Mouse (Mus musculus) heart, postnatal 0 days (tissue): ENCODE results near the gene Wdr90. TPM values are rescaled to one million over a fixed set of nuclear protein-coding genes. Genes with fewer than 3 reads are reported as not detected.
A peak's percentile ranks its signal among the peaks of the same experiment; 100 is the strongest.

Experiments used
- ATAC-seq: fragments of 200-750 bp; cut with Nextera tagmentation; 2 replicates; pipeline ENCODE4 v1.8.0; 2017; ENCODE audit warnings: low read depth, moderate number of reproducible peaks, moderate library complexity; ENCODE audit not compliant: insufficient read depth
- DNase-seq: peaks from one replicate; pipeline ENCODE4 v3.0.0-alpha.2; 2016; ENCODE audit warnings: low spot score
- H3K27ac ChIP-seq: fragments of 300-500 bp; sonication (generic); 2 replicates; pipeline ENCODE4 v1.5.1; 2014; ENCODE audit warnings: low read depth, mild to moderate bottlenecking
- H3K27me3 ChIP-seq: fragments of 300-500 bp; sonication (generic); 2 replicates; pipeline ENCODE4 v1.6.1; 2014; ENCODE audit warnings: low read length, mixed read lengths; ENCODE audit not compliant: control insufficient read depth, insufficient read depth
- H3K36me3 ChIP-seq: fragments of 300-500 bp; sonication (generic); replicated peaks from 2 replicates; pipeline ENCODE4 v1.6.1; 2014; ENCODE audit warnings: low read length, mixed read lengths; ENCODE audit not compliant: control insufficient read depth, insufficient read depth
- H3K4me1 ChIP-seq: fragments of 300-500 bp; sonication (generic); 2 replicates; pipeline ENCODE4 v1.6.1; 2014; ENCODE audit warnings: antibody characterized with exemption; ENCODE audit not compliant: control insufficient read depth, insufficient read depth
- H3K4me2 ChIP-seq: fragments of 300-500 bp; sonication (generic); 2 replicates; pipeline ENCODE4 v1.6.1; 2014; ENCODE audit warnings: low read depth, mild to moderate bottlenecking, low read length, moderate library complexity
- H3K4me3 ChIP-seq: fragments of 300-500 bp; sonication (generic); 2 replicates; pipeline ENCODE4 v1.5.1; 2014; ENCODE audit warnings: low read depth, low read length
- H3K9ac ChIP-seq: fragments of 300-500 bp; sonication (generic); replicated peaks from 2 replicates; pipeline ENCODE4 v1.6.1; 2014; ENCODE audit warnings: low read depth, low read length, mixed read lengths
- H3K9me3 ChIP-seq: fragments of 300-500 bp; sonication (generic); replicated peaks from 2 replicates; pipeline ENCODE4 v1.6.1; 2016; ENCODE audit warnings: low read length; ENCODE audit not compliant: control insufficient read depth
- CTCF ChIP-seq: IDR thresholded peaks from 2 replicates; pipeline ENCODE4 v1.5.1; 2016; ENCODE audit warnings: antibody characterized with exemption, control low read depth, low read depth
- EP300 ChIP-seq: IDR thresholded peaks from 2 replicates; pipeline ENCODE4 v1.6.1; 2016; ENCODE audit warnings: antibody characterized with exemption, low read depth
- WGBS: fragments of 180-500 bp; shearing (Covaris S2); extraction: QIAGEN DNeasy Blood & Tissue Kit; methylation state at CpG from one replicate; pipeline ENCODE4 v1.1.7; 2014; 5-methylcytosine and 5-hydroxymethylcytosine counted together
- polyA plus RNA-seq: library from polyadenylated mRNA; unstranded; fragments of >200 nt; fragmentation: Nextera tagmentation; extraction: Ambion mirVana; gene quantifications from 2 replicates; pipeline ENCODE4 v1.2.1, GENCODE M21; 2015
- total RNA-seq: library from RNA; depleted of rRNA; stranded (reverse); fragments of >200 nt; gene quantifications from 2 replicates; pipeline ENCODE4 v1.2.3, GENCODE M21; 2014; ENCODE audit warnings: low replicate concordance

Wdr90 gene
- total and polyA plus RNA-seq, 2 experiments from 2014 or later, result 4.2 to 19.3 TPM

DNA sequence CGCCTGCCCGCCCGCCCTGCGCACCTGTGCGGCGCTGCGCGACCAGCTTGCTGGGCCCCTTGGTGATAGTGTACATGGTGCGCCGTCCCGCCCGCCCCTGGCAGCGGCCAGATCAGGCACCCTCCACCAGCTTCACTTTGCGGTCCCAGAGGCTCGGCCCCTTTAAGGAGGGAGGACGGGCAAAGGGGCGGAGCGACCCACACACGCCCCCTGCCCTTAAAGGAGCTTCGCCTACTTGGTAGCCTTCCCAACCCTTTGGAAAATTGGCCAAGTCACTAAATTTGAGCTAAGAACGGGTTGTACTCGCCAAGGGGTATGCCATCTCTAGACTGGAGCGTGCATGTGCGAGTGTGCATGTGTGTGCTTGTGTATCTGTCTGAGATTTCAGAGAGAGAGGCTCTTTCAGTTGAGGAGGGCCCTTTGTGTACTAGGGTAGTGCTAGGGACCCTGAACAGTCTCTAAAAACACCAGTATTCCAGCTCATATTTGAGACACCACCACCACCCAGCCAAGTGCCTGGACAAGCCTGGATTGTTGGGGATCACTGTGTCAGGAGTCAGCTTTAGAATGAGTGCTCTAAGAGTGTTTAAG is 7.4 kb upstream of the Wdr90 start, which contains the start of gene Mcrip2:
Gene Mcrip2, minus strand, starts transcription at position 164 of the 591 bp plus-strand sequence.
- H3K4me2 ChIP-seq, result peak within 1 kb of the TSS; percentile 94
- peaks cover 12% of the 10 kb centered on the region for H3K36me3 ChIP-seq
- H3K9me3 ChIP-seq, result no peaks in the 10 kb centered on the region
- no peaks in the 10 kb centered on the region for H3K27me3 ChIP-seq
- peak; percentile 87 for ATAC-seq
- peak within 1 kb of the TSS; percentile 93 for H3K9ac ChIP-seq
- 0% methylated on average over 24 of the region's 24 CpGs for WGBS
- peaks cover 12% of the 10 kb centered on the region for H3K4me1 ChIP-seq
- peak; percentile 87 for DNase-seq
- peak within 1 kb of the TSS; percentile 99 for H3K27ac ChIP-seq
- TF ChIP-seq EP300, result no peak; the same call in 1 of the 2 replicates
- peak; percentile 29 for TF ChIP-seq CTCF
- peak within 1 kb of the TSS; percentile 86 for H3K4me3 ChIP-seq

- DNase-seq, result peak; percentile 60
- no peaks in the 10 kb centered on the region for H3K27me3 ChIP-seq
- H3K9ac ChIP-seq, result peak overlapping the region; percentile 93
- peak overlapping the region; percentile 99 for H3K27ac ChIP-seq
- TF ChIP-seq CTCF (no peak), EP300 (peak; percentile 33; the same call in 1 of the 2 replicates)
- peak; percentile 79 for ATAC-seq
- under 1% methylated on average over 42 of the region's 42 CpGs for WGBS
- no peaks in the 10 kb centered on the region for H3K9me3 ChIP-seq
- peaks cover 12% of the 10 kb centered on the region for H3K4me1 ChIP-seq
- H3K4me3 ChIP-seq, result peak overlapping the region; percentile 86
- peak overlapping the region; percentile 94 for H3K4me2 ChIP-seq
- H3K36me3 ChIP-seq, result peaks cover 16% of the 10 kb centered on the region
These were observed 6.7 kb upstream of the Wdr90 start for GRCm38 (mm10) chr17:25867836-25868600.

- H3K4me2 ChIP-seq, result peak overlapping the region; percentile 94
- H3K9ac ChIP-seq, result peak overlapping the region; percentile 93
- TF ChIP-seq EP300 (no peak), CTCF (no peak)
- peak overlapping the region; percentile 86 for H3K4me3 ChIP-seq
- H3K27me3 ChIP-seq, result no peaks in the 10 kb centered on the region
- H3K36me3 ChIP-seq, result peaks cover 17% of the 10 kb centered on the region
- 5% methylated on average over 7 of the region's 7 CpGs for WGBS
- H3K27ac ChIP-seq, result peak overlapping the region; percentile 99
- peaks cover 12% of the 10 kb centered on the region for H3K4me1 ChIP-seq
- no peak for DNase-seq
- ATAC-seq, result peak; percentile 10; the same call in 1 of the 2 replicates
- H3K9me3 ChIP-seq, result no peaks in the 10 kb centered on the region
These were observed 6.2 kb upstream of the Wdr90 start for GRCm38 (mm10) chr17:25867509-25867835.

DNA sequence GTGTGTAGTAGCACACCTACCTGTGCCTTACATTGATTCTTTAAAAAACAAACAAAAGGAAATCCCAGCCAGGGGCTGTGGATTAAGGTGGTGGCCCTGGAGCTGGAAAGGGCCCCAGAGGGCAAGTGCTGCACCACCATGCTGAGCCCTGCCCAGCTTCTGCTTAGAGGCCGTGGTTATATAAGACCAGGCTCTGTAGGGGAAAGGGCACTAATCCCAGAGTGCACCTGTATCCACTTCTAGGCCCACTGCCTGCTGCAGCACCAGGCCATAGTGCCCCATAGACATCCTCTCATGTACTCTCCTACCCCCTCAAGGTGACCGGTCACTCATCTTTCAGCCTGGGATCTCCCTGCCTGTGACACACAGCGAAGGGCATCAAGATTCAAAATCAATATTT is 4.9 kb upstream of the Wdr90 start:
- H3K9me3 ChIP-seq, result no peaks in the 10 kb centered on the region
- no peak for TF ChIP-seq EP300
- H3K27ac ChIP-seq, result 0 out of 2 replicates have a peak overlapping the region, but pooled peaks have one; percentile 35
- peaks cover 16% of the 10 kb centered on the region for H3K4me1 ChIP-seq
- 88% methylated on average over 3 of the region's 3 CpGs for WGBS
- DNase-seq, result no peak
- H3K4me3 ChIP-seq, result no peak overlapping the region
- ATAC-seq, result no peak
- H3K36me3 ChIP-seq, result peaks cover 17% of the 10 kb centered on the region
- peak overlapping the region; percentile 94 for H3K4me2 ChIP-seq
- 0 out of 2 replicates have a peak overlapping the region, but pooled peaks have one; percentile 17 for H3K9ac ChIP-seq
- H3K27me3 ChIP-seq, result no peaks in the 10 kb centered on the region

DNA sequence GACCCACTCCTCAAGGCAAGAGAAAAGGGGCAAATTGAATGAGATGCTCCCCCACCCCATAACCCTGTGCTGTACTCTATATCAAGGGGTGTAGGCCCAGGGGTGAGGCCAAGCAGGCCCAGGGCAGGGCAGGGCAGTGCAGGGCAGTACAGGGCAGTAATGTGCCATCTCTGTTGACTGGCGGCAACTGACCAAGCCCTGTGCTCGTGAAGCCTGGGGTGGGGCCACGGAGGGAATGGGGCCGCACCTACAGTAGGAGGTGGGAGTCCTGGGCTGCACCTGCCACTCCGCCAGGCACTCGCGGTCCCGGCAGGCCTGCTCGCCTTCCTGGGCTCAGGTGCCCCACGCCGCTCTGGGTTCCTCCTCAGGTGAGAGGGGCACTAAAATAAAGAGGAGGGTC is 4.0 kb upstream of the Wdr90 start:
- TF ChIP-seq CTCF (no peak), EP300 (no peak)
- no peak overlapping the region for H3K4me2 ChIP-seq
- no peak overlapping the region for H3K9ac ChIP-seq
- no peaks in the 10 kb centered on the region for H3K27me3 ChIP-seq
- WGBS, result 83% methylated on average over 11 of the region's 11 CpGs
- H3K9me3 ChIP-seq, result no peaks in the 10 kb centered on the region
- no peak overlapping the region for H3K27ac ChIP-seq
- no peak overlapping the region for H3K4me3 ChIP-seq
- peaks cover 17% of the 10 kb centered on the region for H3K36me3 ChIP-seq
- peaks cover 21% of the 10 kb centered on the region for H3K4me1 ChIP-seq
- ATAC-seq (no peak), DNase-seq (no peak)
